Comparison of ENCODE assay signal across 9 mouse cellular contexts in genomic region chr15:98001321-98002112, GRCm38 (mm10). TPM values are rescaled to one million over a fixed set of nuclear protein-coding genes. Genes with fewer than 3 reads are reported as not detected.
DNase-seq lines count a peak whose midpoint lies in the region; ATAC-seq and TF ChIP-seq lines count a peak whose summit lies in the region.
"Had no signal": no experiment of that assay in that cellular context is flagged by ENCODE, and none has a peak within 500 bp of the region (broad histone marks: within the 10 kb centered on the region; RNA-seq: fewer than 3 reads in every experiment).

No protein-coding gene starts in this region.

- H3K4me1 ChIP-seq in neural tube, embryonic 12.5 days = peaks cover 69% of the 10 kb centered on the region

- no peak overlapping the region for H3K27ac ChIP-seq in left cerebral cortex, adult 2 months
- peak overlapping the region; percentile 65 for H3K27ac ChIP-seq in neural tube, embryonic 12.5 days

- no peak for DNase-seq in left cerebral cortex, adult 2 months (ENCODE audit: extremely low spot score in 1 of 2, low spot score in 2 of 2)
- DNase-seq in left cerebral cortex, postnatal 10 days (ENCODE audit: extremely low spot score in 1 of 2, low spot score in 2 of 2) = no peak
- peak; percentile 35 for DNase-seq in gastrocnemius, postnatal 25 days
- peak; percentile 44 to 59 for DNase-seq in kidney, postnatal 25 days
- no peak for DNase-seq in left cerebral cortex, postnatal 36 days (ENCODE audit: low spot score in 2 of 2)
- DNase-seq in layer of hippocampus, adult 9-10 months (ENCODE audit: low spot score) = no peak

- H3K9me3 ChIP-seq in neural tube, embryonic 12.5 days = no peaks in the 10 kb centered on the region

- TF ChIP-seq CTCF in left cerebral cortex, adult 2 months (IDR thresholded peaks at IDR 0.05) = no peak

- peak overlapping the region; percentile 85 for H3K4me2 ChIP-seq in neural tube, embryonic 12.5 days (replicated peaks)

- peaks cover 19% of the 10 kb centered on the region; the same call in 1 of the 2 replicates for H3K27me3 ChIP-seq in neural tube, embryonic 12.5 days (replicated peaks)

- intact Hi-C loops in left cerebral cortex, adult 2 months (cut with DNase I) = no loop called here
- intact Hi-C loops in left cerebral cortex, postnatal 10 days (cut with DNase I) = no loop called here
- intact Hi-C loops in left cerebral cortex, postnatal 36 days (cut with DNase I) = no loop called here

- WGBS in neural tube, embryonic 12.5 days = 1% methylated on average over 37 of the region's 37 CpGs

- peaks cover 15% of the 10 kb centered on the region for H3K36me3 ChIP-seq in neural tube, embryonic 12.5 days

- peak overlapping the region; percentile 24; the same call in 1 of the 2 replicates for H3K4me3 ChIP-seq in left cerebral cortex, adult 2 months
- peak overlapping the region; percentile 56 for H3K4me3 ChIP-seq in neural tube, embryonic 12.5 days

- ATAC-seq in neural tube, embryonic 12.5 days (ENCODE audit: low FRiP score, low read depth) = peak; percentile 13; the same call in 1 of the 2 replicates
- ATAC-seq in inflammation-experienced regulatory T-cells, adult 6 months = no peak

- peak overlapping the region; percentile 81 for H3K9ac ChIP-seq in neural tube, embryonic 12.5 days

RNA-seq across cellular contexts. Expression of gene Col2a1, which starts 3.0 kb away (rescaled TPM):
- total RNA-seq in left cerebral cortex, adult 2 months (2021) = under 1 TPM; 0.61 to 0.63 TPM
- 1 to 10 TPM in 1 of 2 experiments, under 1 TPM in 1; 0.63 to 1.1 TPM for total RNA-seq in left cerebral cortex, postnatal 10 days (2021)
- total RNA-seq in gastrocnemius, postnatal 25 days (2021) = 1 to 10 TPM; 1.9 to 6.3 TPM
- 182 and 193 TPM in 2 replicates for polyA plus RNA-seq in neural tube, embryonic 12.5 days (2016; fragmentation: Nextera tagmentation; extraction: Ambion mirVana)
- under 1 TPM; 0.30 to 0.48 TPM for total RNA-seq in left cerebral cortex, postnatal 36 days (2021)
- polyA plus RNA-seq in inflammation-experienced regulatory T-cells, adult 6 months (2017; shearing (Covaris generic)) = not detected
- polyA plus RNA-seq: large intestine, adult 2 months had no signal

RNA-seq across cellular contexts. Expression of gene Tmem106c, which starts 37.5 kb away (rescaled TPM):
- 10 to 100 TPM; 26.6 to 31.7 TPM for total RNA-seq in left cerebral cortex, adult 2 months (2021)
- 10 to 100 TPM; 13.0 to 17.2 TPM for total RNA-seq in left cerebral cortex, postnatal 10 days (2021)
- total RNA-seq in gastrocnemius, postnatal 25 days (2021) = 1 to 10 TPM; 4.8 to 7.1 TPM
- 50.2 and 50.8 TPM in 2 replicates for polyA plus RNA-seq in neural tube, embryonic 12.5 days (2016; fragmentation: Nextera tagmentation; extraction: Ambion mirVana)
- total RNA-seq in left cerebral cortex, postnatal 36 days (2021) = 10 to 100 TPM; 23.4 to 25.5 TPM
- 10 to 100 TPM; 18.8 to 32.3 (median 28.5) TPM for polyA plus RNA-seq in inflammation-experienced regulatory T-cells, adult 6 months (2017; shearing (Covaris generic))

Comparison
In these comparisons a context has a peak if more than half of its experiments do, and no peak if none do; other contexts are left out.
1. DNase-seq: peak in gastrocnemius, postnatal 25 days (single experiment) and kidney, postnatal 25 days (2 of 2); none in left cerebral cortex, adult 2 months (0 of 2), left cerebral cortex, postnatal 10 days (0 of 2), left cerebral cortex, postnatal 36 days (0 of 2) and layer of hippocampus, adult 9-10 months (single experiment).